Mouse (Mus musculus) bone marrow macrophage, adult 2 months (primary cell): ENCODE results near the gene Shc2.

ENCODE experiments used
- CTCF ChIP-seq: IDR thresholded peaks from 2 replicates; pipeline ENCODE4 v1.5.1; 2012; ENCODE audit warnings: low read depth, mild to moderate bottlenecking, low read length, moderate library complexity
- POLR2A ChIP-seq: IDR thresholded peaks from 2 replicates; pipeline ENCODE4 v1.6.1; 2012; ENCODE audit warnings: mild to moderate bottlenecking, low read depth, low read length, borderline replicate concordance

- TF ChIP-seq CTCF: no peak
- TF ChIP-seq POLR2A: no peak
Measured at GRCm38 (mm10) chr10:79684770-79685600, 47.3 kb upstream of the Shc2 start.
